8 mouse cellular contexts compared by ENCODE assay signal in genomic region chr19:7494187-7495015, GRCm38 (mm10). TPM values are rescaled to one million over a fixed set of nuclear protein-coding genes. Genes with fewer than 3 reads are reported as not detected.
DNase-seq lines count a peak whose midpoint lies in the region; ATAC-seq lines count a peak whose summit lies in the region.

No protein-coding gene starts in this region.

- no peaks in the 10 kb centered on the region for H3K27me3 ChIP-seq in forebrain, embryonic 10.5 days (ENCODE audit: poor library complexity, severe bottlenecking)
- no peaks in the 10 kb centered on the region for H3K27me3 ChIP-seq in heart, embryonic 16.5 days (ENCODE audit: control insufficient read depth, insufficient read depth, low read length)
- no peaks in the 10 kb centered on the region for H3K27me3 ChIP-seq in liver, embryonic 15.5 days
- no peaks in the 10 kb centered on the region for H3K27me3 ChIP-seq in neural tube, embryonic 12.5 days (replicated peaks)

- peak; percentile 72 for DNase-seq in c-Kit-negative CD71-positive TER-119-positive erythroid progenitor cells, embryonic 14.5 days (ENCODE audit: low read depth, low spot score)
- peak; percentile 92 for DNase-seq in forebrain, embryonic 10.5 days (ENCODE audit: extremely low spot score, low spot score)
- peak; percentile 96 to 98 for DNase-seq in kidney, postnatal 36 days
- DNase-seq in telencephalon, adult 2 months (ENCODE audit: low read depth, low spot score): peak; percentile 98

- peak overlapping the region; percentile 90 for H3K4me2 ChIP-seq in heart, embryonic 16.5 days (ENCODE audit: low read depth, low read length)
- H3K4me2 ChIP-seq in liver, embryonic 15.5 days: peak overlapping the region; percentile 100
- peak overlapping the region; percentile 77 for H3K4me2 ChIP-seq in neural tube, embryonic 12.5 days (replicated peaks)

- ATAC-seq in CD4-positive, CD25-positive, alpha-beta regulatory T cell, adult 4 months: peak; percentile 83
- ATAC-seq in heart, embryonic 16.5 days (replicated peaks; ENCODE audit: extremely low read depth, insufficient read depth, low FRiP score): peak; percentile 96
- ATAC-seq in liver, embryonic 15.5 days (ENCODE audit: insufficient read depth): peak; percentile 94
- ATAC-seq in neural tube, embryonic 12.5 days (ENCODE audit: low FRiP score, low read depth): peak; percentile 97

- H3K9me3 ChIP-seq in forebrain, embryonic 10.5 days: no peaks in the 10 kb centered on the region
- no peaks in the 10 kb centered on the region for H3K9me3 ChIP-seq in heart, embryonic 16.5 days (replicated peaks; ENCODE audit: control insufficient read depth, low read length)
- no peaks in the 10 kb centered on the region for H3K9me3 ChIP-seq in liver, embryonic 15.5 days (replicated peaks)
- no peaks in the 10 kb centered on the region for H3K9me3 ChIP-seq in neural tube, embryonic 12.5 days

- peak overlapping the region; percentile 97 for H3K9ac ChIP-seq in heart, embryonic 16.5 days (ENCODE audit: low read length)
- H3K9ac ChIP-seq in liver, embryonic 15.5 days: peak overlapping the region; percentile 88
- H3K9ac ChIP-seq in neural tube, embryonic 12.5 days: peak overlapping the region; percentile 68

- H3K36me3 ChIP-seq in forebrain, embryonic 10.5 days (replicated peaks): no peaks in the 10 kb centered on the region
- no peaks in the 10 kb centered on the region for H3K36me3 ChIP-seq in heart, embryonic 16.5 days (ENCODE audit: control insufficient read depth, insufficient read depth)
- H3K36me3 ChIP-seq in liver, embryonic 15.5 days (replicated peaks): no peaks in the 10 kb centered on the region
- H3K36me3 ChIP-seq in neural tube, embryonic 12.5 days: no peaks in the 10 kb centered on the region

- H3K4me1 ChIP-seq in forebrain, embryonic 10.5 days: peaks cover 18% of the 10 kb centered on the region
- peaks cover 6% of the 10 kb centered on the region for H3K4me1 ChIP-seq in heart, embryonic 16.5 days (ENCODE audit: control insufficient read depth, insufficient read depth, low read length)
- H3K4me1 ChIP-seq in liver, embryonic 15.5 days (replicated peaks): peaks cover 29% of the 10 kb centered on the region
- H3K4me1 ChIP-seq in neural tube, embryonic 12.5 days: peaks cover 4% of the 10 kb centered on the region

- WGBS in forebrain, embryonic 10.5 days: under 1% methylated on average over 84 of the region's 84 CpGs
- WGBS in heart, embryonic 16.5 days: under 1% methylated on average over 84 of the region's 84 CpGs
- WGBS in liver, embryonic 15.5 days (ENCODE audit: insufficient replicate concordance): under 1% methylated on average over 84 of the region's 84 CpGs
- under 1% methylated on average over 84 of the region's 84 CpGs for WGBS in neural tube, embryonic 12.5 days

- peak overlapping the region; percentile 70 for H3K4me3 ChIP-seq in forebrain, embryonic 10.5 days
- peak overlapping the region; percentile 88 for H3K4me3 ChIP-seq in heart, embryonic 16.5 days (ENCODE audit: low read length)
- peak overlapping the region; percentile 76 for H3K4me3 ChIP-seq in liver, embryonic 15.5 days (replicated peaks)
- peak overlapping the region; percentile 67 for H3K4me3 ChIP-seq in neural tube, embryonic 12.5 days

- peak overlapping the region; percentile 96 for H3K27ac ChIP-seq in forebrain, embryonic 10.5 days
- peak overlapping the region; percentile 100 for H3K27ac ChIP-seq in heart, embryonic 16.5 days (ENCODE audit: low read length)
- peak overlapping the region; percentile 98 for H3K27ac ChIP-seq in liver, embryonic 15.5 days (replicated peaks)
- peak overlapping the region; percentile 92 for H3K27ac ChIP-seq in neural tube, embryonic 12.5 days

RNA-seq across cellular contexts. Expression of gene Atl3, which starts 0.6 kb away (rescaled TPM):
- 10 to 100 TPM; 20.8 to 22.4 TPM for polyA plus RNA-seq in CD4-positive, CD25-positive, alpha-beta regulatory T cell, adult 4 months (2017; shearing (Covaris generic))
- polyA plus RNA-seq in forebrain, embryonic 10.5 days (2016; fragmentation: Nextera tagmentation; extraction: Ambion mirVana): 7.3 and 7.8 TPM in 2 replicates
- 9.2 and 10.3 TPM in 2 replicates for polyA plus RNA-seq in heart, embryonic 16.5 days (2015; fragmentation: Nextera tagmentation; extraction: Ambion mirVana)
- 4.6 and 5.1 TPM in 2 replicates for polyA plus RNA-seq in liver, embryonic 15.5 days (2015; fragmentation: Nextera tagmentation; extraction: Ambion mirVana)
- 7.3 and 8.3 TPM in 2 replicates for polyA plus RNA-seq in neural tube, embryonic 12.5 days (2016; fragmentation: Nextera tagmentation; extraction: Ambion mirVana)

RNA-seq across cellular contexts. Expression of gene Rtn3, which starts 11.3 kb away (rescaled TPM):
- polyA plus RNA-seq in CD4-positive, CD25-positive, alpha-beta regulatory T cell, adult 4 months (2017; shearing (Covaris generic)): 10 to 100 TPM; 26.8 to 33.7 TPM
- 237 and 242 TPM in 2 replicates for polyA plus RNA-seq in forebrain, embryonic 10.5 days (2016; fragmentation: Nextera tagmentation; extraction: Ambion mirVana)
- 134 and 139 TPM in 2 replicates for polyA plus RNA-seq in heart, embryonic 16.5 days (2015; fragmentation: Nextera tagmentation; extraction: Ambion mirVana)
- polyA plus RNA-seq in liver, embryonic 15.5 days (2015; fragmentation: Nextera tagmentation; extraction: Ambion mirVana): 69.6 and 71.7 TPM in 2 replicates
- polyA plus RNA-seq in neural tube, embryonic 12.5 days (2016; fragmentation: Nextera tagmentation; extraction: Ambion mirVana): 390 and 430 TPM in 2 replicates

Comparison
In these comparisons a context has a peak if more than half of its experiments do, and no peak if none do; other contexts are left out.
1. Peak in every context shown above with its lines: DNase-seq, ATAC-seq, H3K4me3 ChIP-seq and H3K27ac ChIP-seq.